Mouse (Mus musculus) monocyte, adult 59 days (primary cell): ENCODE results near the gene Sfrp4. TPM values are rescaled to one million over a fixed set of nuclear protein-coding genes. Genes with fewer than 3 reads are reported as not detected.

Experiments
- total RNA-seq, 2 experiments: library from RNA; stranded (reverse); gene quantifications; one replicate each; pipeline ENCODE4 v1.2.4; 2023

Gene Sfrp4
- not detected for total RNA-seq

GRCm38 (mm10) chr13:19622573-19623227 is at the start of gene Sfrp4:
Gene Sfrp4, plus strand, starts transcription at chr13:19623104.

GRCm38 (mm10) chr13:19619216-19619927 is 3.5 kb upstream of the Sfrp4 start, which contains the start of gene Epdr1:
Gene Epdr1, minus strand, starts transcription at chr13:19619927.

Other genes with a start within 250 kb of the Sfrp4 start
- gene Stard3nl, start 227.3 kb upstream of the Sfrp4 start, total RNA-seq, result 10 to 100 TPM; 58.0 to 60.9 TPM
- gene Epdr1, start 3.2 kb upstream of the Sfrp4 start, total RNA-seq, result not detected
- not detected for gene Nme8, start 74.7 kb downstream of the Sfrp4 start, total RNA-seq
- 100 to 1,000 TPM; 170 to 211 TPM for gene Gpr141, start 201.2 kb downstream of the Sfrp4 start, total RNA-seq